Mouse (Mus musculus) kidney, adult 10 weeks (tissue): ENCODE measurements around the gene Prx. TPM values are rescaled to one million over a fixed set of nuclear protein-coding genes. Genes with fewer than 3 reads are reported as not detected.

Experiments
- polyA plus RNA-seq: library from polyadenylated mRNA; stranded (reverse); fragments of 350-450 nt; fragmentation: Illumina TruSeq; extraction: RNeasy Lipid Tissue Mini Kit (QIAGEN cat#74804); gene quantifications from one replicate; pipeline ENCODE4 v1.2.3, GENCODE M21; 2014; ENCODE audit warnings: low read depth, low replicate concordance

The Prx gene
- polyA plus RNA-seq, result 0.08 TPM

DNA sequence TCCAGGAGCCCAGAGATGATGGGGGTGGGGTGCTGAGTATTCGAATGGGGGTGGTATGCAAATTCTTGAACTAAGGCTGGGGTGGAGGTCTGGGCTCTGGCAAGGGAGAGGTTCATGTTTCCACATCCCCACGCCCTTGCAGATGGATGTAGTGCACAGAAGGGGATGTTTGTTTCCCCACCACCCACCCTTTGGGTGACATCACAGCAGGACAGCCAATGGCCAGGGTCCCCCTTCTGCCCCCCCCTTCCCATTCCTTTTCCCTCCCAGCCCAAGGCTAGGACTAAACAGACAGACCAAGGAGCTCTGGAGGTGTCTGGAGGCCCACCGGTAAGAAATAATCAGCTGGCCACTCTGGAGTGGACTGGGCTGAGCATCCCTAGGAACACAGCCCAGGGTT is at the start of gene Prx:
Gene Prx, plus strand, starts transcription at position 289 of the 400 bp plus-strand sequence.

DNA sequence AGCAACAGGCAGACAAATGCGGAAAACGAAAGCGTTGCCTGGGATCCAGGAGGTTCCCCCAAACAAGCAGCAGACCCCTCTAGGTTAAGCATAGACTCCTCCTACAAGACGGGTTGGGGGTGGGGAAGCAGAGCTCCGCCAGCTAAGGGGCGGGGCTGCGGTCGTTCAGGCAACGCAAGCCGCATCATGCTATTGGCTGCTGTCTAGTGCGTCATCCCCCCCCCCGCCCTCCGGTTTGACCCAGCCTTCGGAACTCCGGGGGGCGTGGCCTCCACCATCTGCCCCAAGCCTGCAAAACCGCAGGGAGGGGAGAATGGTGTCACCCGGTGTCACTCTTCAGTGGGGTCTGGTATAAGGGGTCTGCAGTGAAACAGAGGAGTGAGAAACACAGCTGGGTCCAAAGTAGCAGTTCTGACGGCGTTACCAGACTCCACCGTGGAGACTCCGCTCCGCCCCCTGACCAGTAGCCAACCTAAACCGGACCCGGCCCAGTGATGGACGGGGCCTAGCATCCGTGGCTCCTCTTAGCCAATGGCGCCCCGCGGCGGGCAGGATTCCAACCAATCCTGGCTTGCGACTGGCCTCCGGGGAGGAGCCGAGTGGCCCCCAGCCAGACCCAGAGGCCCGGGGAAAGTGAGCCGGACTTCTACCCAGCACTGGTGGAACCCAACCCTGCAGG is 25.8 kb upstream of the Prx start, which contains the start of gene Sertad3:
Gene Sertad3, plus strand, starts transcription at position 613 of the 679 bp plus-strand sequence.

DNA sequence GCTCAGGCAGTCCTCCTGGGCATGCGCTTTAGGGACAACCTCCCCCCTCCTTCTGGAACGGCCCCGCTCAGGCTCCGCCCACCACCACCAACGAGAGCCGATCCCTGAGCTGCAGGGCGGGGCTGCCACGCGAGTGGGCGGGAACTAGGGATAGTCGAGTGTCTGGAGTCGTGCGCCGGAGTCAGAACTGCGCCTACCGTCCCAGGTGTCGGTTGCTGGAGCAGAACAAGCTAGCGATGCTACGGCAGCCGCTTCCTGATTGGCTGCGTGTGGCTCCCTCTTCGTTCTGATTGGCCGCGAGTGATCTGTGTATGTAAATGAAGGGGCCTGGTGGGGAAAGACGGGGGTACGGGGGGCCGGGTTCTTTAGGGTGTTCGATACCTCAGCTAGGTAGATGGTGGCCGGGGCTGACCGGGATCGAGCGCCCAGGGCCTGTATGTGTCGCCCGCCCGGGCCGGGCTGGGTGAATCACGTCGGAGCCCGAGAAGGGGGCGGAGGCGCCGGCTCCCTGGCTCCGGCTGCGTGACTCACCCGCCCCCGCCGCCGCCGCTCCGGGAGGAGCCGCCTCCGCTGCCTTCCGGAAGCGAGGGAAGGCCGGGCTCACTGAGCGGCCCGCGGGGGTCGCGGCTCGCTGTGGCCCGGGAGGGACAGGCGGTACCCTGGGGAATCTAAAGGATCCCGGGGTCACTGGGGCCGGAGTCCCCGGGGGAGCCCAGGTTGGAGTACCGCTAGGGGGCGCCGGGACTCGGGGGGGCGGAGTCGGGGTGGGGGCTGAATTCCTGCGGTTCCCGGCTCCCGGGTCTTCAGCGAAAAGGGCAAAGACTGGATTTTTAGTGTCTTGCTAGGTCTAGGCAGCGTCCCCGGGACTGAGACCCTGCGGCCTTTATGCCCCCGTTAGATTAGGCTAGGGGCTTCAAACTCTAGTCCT is 12.1 kb upstream of the Prx start, which contains the start of gene Sertad1:
Gene Sertad1, plus strand, starts transcription at position 141 of the 928 bp plus-strand sequence.

DNA sequence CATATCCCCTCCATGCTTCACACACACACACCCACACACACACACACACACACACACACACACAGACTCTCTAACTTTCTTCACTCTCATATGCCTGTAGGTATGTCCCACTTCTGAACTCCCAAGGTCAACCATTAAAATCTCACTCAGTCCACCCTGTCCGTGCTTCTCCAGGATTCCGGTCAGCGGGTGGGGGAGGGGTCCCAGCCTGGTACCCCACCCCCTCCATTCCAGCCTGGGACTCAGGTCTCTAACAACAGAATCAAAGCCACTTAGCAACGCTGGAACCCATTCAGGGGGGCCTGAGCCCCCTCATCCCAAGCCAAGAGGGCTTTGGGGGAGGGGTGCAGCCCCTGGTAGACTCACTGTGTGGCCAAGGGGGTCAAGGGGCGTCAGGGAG is 23.8 kb downstream of the Prx start, which contains the start of gene Hipk4:
Gene Hipk4, plus strand, starts transcription at position 301 of the 400 bp plus-strand sequence.

DNA sequence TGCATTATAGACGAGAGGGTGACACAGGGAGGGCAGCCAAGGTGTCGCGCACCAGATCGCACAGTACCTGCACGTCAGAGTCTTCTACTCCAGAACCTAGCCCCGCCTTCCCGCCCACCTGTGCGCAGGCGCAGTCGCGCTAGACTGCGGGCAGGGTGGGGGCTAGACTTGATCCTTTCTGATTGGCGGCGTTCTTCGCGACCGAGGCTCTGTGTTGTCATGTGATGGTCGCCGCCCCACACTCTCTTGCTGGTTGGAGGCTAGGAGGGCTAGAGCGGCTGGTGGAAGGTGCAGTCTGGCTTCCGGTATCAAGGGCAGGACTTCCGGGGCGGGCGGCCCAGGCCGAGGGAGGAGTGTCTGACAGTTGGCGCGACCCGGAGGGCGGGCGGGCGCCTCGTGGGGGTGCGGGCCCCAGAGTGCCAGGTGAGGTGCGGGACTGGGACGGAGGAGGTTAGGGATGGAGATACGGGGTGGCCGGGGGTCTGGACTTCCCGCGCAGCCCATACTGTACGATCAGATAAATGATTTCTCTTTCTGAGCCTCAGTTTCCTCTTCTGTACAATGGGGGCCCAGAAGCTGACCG is 53.9 kb downstream of the Prx start, which contains the start of the genes Pld3 and 2310022A10Rik:
Gene Pld3, minus strand, starts transcription at position 288 of the 583 bp plus-strand sequence.
Gene 2310022A10Rik, plus strand, starts transcription at position 303 of the 583 bp plus-strand sequence.

Other genes starting within 250 kb of the Prx start
- 0.08 TPM for gene Numbl, start 240.9 kb upstream of the Prx start, polyA plus RNA-seq
- gene Ltbp4, start 161.6 kb upstream of the Prx start, polyA plus RNA-seq, result not detected
- 0.57 TPM for gene Shkbp1, start 143.3 kb upstream of the Prx start, polyA plus RNA-seq
- gene Gm20479, start 141.9 kb upstream of the Prx start, polyA plus RNA-seq, result not detected
- not detected for gene Sptbn4, start 51.6 kb upstream of the Prx start, polyA plus RNA-seq
- 1.1 TPM for gene Blvrb, start 51.3 kb upstream of the Prx start, polyA plus RNA-seq
- 1.1 TPM for gene Sertad3, start 25.6 kb upstream of the Prx start, polyA plus RNA-seq
- gene Sertad1, start 12.4 kb upstream of the Prx start, polyA plus RNA-seq, result 0.36 TPM
- gene Hipk4, start 23.9 kb downstream of the Prx start, polyA plus RNA-seq, result 0.20 TPM
- 1.8 TPM for gene Pld3, start 53.9 kb downstream of the Prx start, polyA plus RNA-seq
- gene 2310022A10Rik, start 53.9 kb downstream of the Prx start, polyA plus RNA-seq, result 2.4 TPM
- gene Akt2, start 92.2 kb downstream of the Prx start, polyA plus RNA-seq, result 8.8 TPM
- gene Ttc9b, start 154.6 kb downstream of the Prx start, polyA plus RNA-seq, result not detected
- 2.0 TPM for gene Map3k10, start 175.3 kb downstream of the Prx start, polyA plus RNA-seq
- 2.1 TPM for gene Zfp607b, start 190.0 kb downstream of the Prx start, polyA plus RNA-seq
- 25.0 TPM for gene Zfp60, start 232.1 kb downstream of the Prx start, polyA plus RNA-seq